Mouse (Mus musculus) embryonic facial prominence, embryonic 13.5 days (tissue): Measurements from ENCODE around the gene Unc93b1. TPM values are rescaled to one million over a fixed set of nuclear protein-coding genes. Genes with fewer than 3 reads are reported as not detected.

ENCODE experiments used
- ATAC-seq: fragments of 200-750 bp; cut with Nextera tagmentation; 2 replicates; pipeline ENCODE4 v1.8.0; 2017; ENCODE audit warnings: low read depth; ENCODE audit not compliant: insufficient number of reproducible peaks, insufficient read depth, low FRiP score, low TSS enrichment
- H3K27ac ChIP-seq: fragments of 300-500 bp; sonication (generic); 2 replicates; pipeline ENCODE4 v1.5.1; 2015; ENCODE audit warnings: moderate library complexity, mild to moderate bottlenecking, inconsistent platforms
- H3K27me3 ChIP-seq: fragments of 300-500 bp; sonication (generic); 2 replicates; pipeline ENCODE4 v1.6.1; 2015; ENCODE audit warnings: mild to moderate bottlenecking, inconsistent platforms
- H3K36me3 ChIP-seq: fragments of 300-500 bp; sonication (generic); 2 replicates; pipeline ENCODE4 v1.6.1; 2015; ENCODE audit warnings: mild to moderate bottlenecking, inconsistent platforms
- H3K4me1 ChIP-seq: fragments of 300-500 bp; sonication (generic); 2 replicates; pipeline ENCODE4 v1.6.1; 2015; ENCODE audit warnings: inconsistent platforms
- H3K4me2 ChIP-seq: fragments of 300-500 bp; sonication (generic); 2 replicates; pipeline ENCODE4 v1.6.1; 2015; ENCODE audit warnings: moderate library complexity, mild to moderate bottlenecking, inconsistent platforms
- H3K4me3 ChIP-seq: fragments of 300-500 bp; sonication (generic); 2 replicates; pipeline ENCODE4 v1.5.1; 2015; ENCODE audit warnings: mild to moderate bottlenecking, inconsistent platforms
- H3K9ac ChIP-seq: fragments of 300-500 bp; sonication (generic); 2 replicates; pipeline ENCODE4 v1.6.1; 2015; ENCODE audit warnings: mild to moderate bottlenecking, inconsistent platforms
- H3K9me3 ChIP-seq: fragments of 300-500 bp; sonication (generic); 2 replicates; pipeline ENCODE4 v1.6.1; 2016; ENCODE audit warnings: inconsistent platforms
- WGBS: fragments of 180-500 bp; shearing (Covaris S2); methylation state at CpG from one replicate; pipeline ENCODE4 v1.1.7; 2015; ENCODE audit warnings: mixed read lengths; 5-methylcytosine and 5-hydroxymethylcytosine counted together
- polyA plus RNA-seq: library from polyadenylated mRNA; unstranded; fragments of >200 nt; fragmentation: Nextera tagmentation; extraction: Ambion mirVana; gene quantifications from 2 replicates; pipeline ENCODE4 v1.2.1, GENCODE M21; 2015

Gene Unc93b1
- polyA plus RNA-seq: 15.8 and 16.6 TPM in 2 replicates

- H3K27me3 ChIP-seq: no peaks in the 10 kb centered on the region
- H3K4me1 ChIP-seq: peaks cover 23% of the 10 kb centered on the region
- ATAC-seq: peak; percentile 78
- peak within 1 kb of the TSS; percentile 72 for H3K9ac ChIP-seq
- H3K36me3 ChIP-seq: no peaks in the 10 kb centered on the region
- H3K4me2 ChIP-seq: peak within 1 kb of the TSS; percentile 90
- H3K9me3 ChIP-seq: no peaks in the 10 kb centered on the region
- peak within 1 kb of the TSS; percentile 53 for H3K4me3 ChIP-seq
- H3K27ac ChIP-seq: 0 out of 2 replicates have a peak within 1 kb of the TSS, but pooled peaks have one; percentile 13
- 5% methylated on average over 42 of the region's 42 CpGs for WGBS
These were observed at the start of gene Unc93b1 for GRCm38 (mm10) chr19:3935032-3935895. TSS of gene Unc93b1 (plus strand) at chr19:3935186.

GRCm38 (mm10) chr19:3889096-3889495 lies 45.9 kb upstream of the Unc93b1 start:
- H3K27ac ChIP-seq: no peak overlapping the region
- H3K27me3 ChIP-seq: no peaks in the 10 kb centered on the region
- WGBS: 90% methylated on average over 5 of the region's 5 CpGs
- no peak overlapping the region for H3K4me2 ChIP-seq
- peaks cover 87% of the 10 kb centered on the region for H3K36me3 ChIP-seq
- H3K9ac ChIP-seq: no peak overlapping the region
- H3K9me3 ChIP-seq: no peaks in the 10 kb centered on the region
- ATAC-seq: no peak
- no peaks in the 10 kb centered on the region for H3K4me1 ChIP-seq
- H3K4me3 ChIP-seq: no peak overlapping the region

GRCm38 (mm10) chr19:3890181-3890580 lies 44.8 kb upstream of the Unc93b1 start:
- no peak overlapping the region for H3K9ac ChIP-seq
- peaks cover 95% of the 10 kb centered on the region for H3K36me3 ChIP-seq
- no peaks in the 10 kb centered on the region for H3K27me3 ChIP-seq
- no peak overlapping the region for H3K27ac ChIP-seq
- no peak overlapping the region for H3K4me2 ChIP-seq
- no peak overlapping the region for H3K4me3 ChIP-seq
- WGBS: 81% methylated on average over 8 of the region's 8 CpGs
- no peaks in the 10 kb centered on the region for H3K9me3 ChIP-seq
- H3K4me1 ChIP-seq: no peaks in the 10 kb centered on the region
- ATAC-seq: no peak

GRCm38 (mm10) chr19:3893545-3894116 lies 41.4 kb upstream of the Unc93b1 start:
- H3K4me2 ChIP-seq: no peak overlapping the region
- 94% methylated on average over 4 of the region's 4 CpGs for WGBS
- no peaks in the 10 kb centered on the region for H3K27me3 ChIP-seq
- no peaks in the 10 kb centered on the region for H3K9me3 ChIP-seq
- H3K9ac ChIP-seq: no peak overlapping the region
- no peak overlapping the region; the same call in 1 of the 2 replicates for H3K27ac ChIP-seq
- no peak overlapping the region for H3K4me3 ChIP-seq
- H3K4me1 ChIP-seq: no peaks in the 10 kb centered on the region
- peaks cover 100% of the 10 kb centered on the region for H3K36me3 ChIP-seq
- ATAC-seq: no peak

GRCm38 (mm10) chr19:3894294-3894693 lies 40.7 kb upstream of the Unc93b1 start:
- Histone ChIP-seq H3K9me3 (no peaks in the 10 kb centered on the region), H3K36me3 (peaks cover 97% of the 10 kb centered on the region), H3K4me1 (no peaks in the 10 kb centered on the region), H3K9ac (no peak overlapping the region), H3K27ac (no peak overlapping the region), H3K4me2 (no peak overlapping the region), H3K4me3 (no peak overlapping the region), H3K27me3 (no peaks in the 10 kb centered on the region)
- no peak for ATAC-seq
- 88% methylated on average over 2 of the region's 2 CpGs for WGBS

- H3K4me2 ChIP-seq: no peak overlapping the region
- no peak overlapping the region for H3K27ac ChIP-seq
- no peaks in the 10 kb centered on the region for H3K9me3 ChIP-seq
- H3K9ac ChIP-seq: no peak overlapping the region
- H3K4me1 ChIP-seq: no peaks in the 10 kb centered on the region
- H3K27me3 ChIP-seq: no peaks in the 10 kb centered on the region
- H3K36me3 ChIP-seq: peaks cover 95% of the 10 kb centered on the region
- WGBS: 32% methylated on average over 3 of the region's 3 CpGs
- ATAC-seq: no peak
- H3K4me3 ChIP-seq: no peak overlapping the region
These were observed 39.8 kb upstream of the Unc93b1 start for GRCm38 (mm10) chr19:3895171-3895631.

- Histone ChIP-seq H3K27me3 (no peaks in the 10 kb centered on the region), H3K4me2 (no peak overlapping the region), H3K9me3 (no peaks in the 10 kb centered on the region), H3K4me3 (no peak overlapping the region), H3K36me3 (peaks cover 88% of the 10 kb centered on the region), H3K27ac (peak overlapping the region; percentile 11; the same call in 1 of the 2 replicates), H3K4me1 (no peaks in the 10 kb centered on the region), H3K9ac (no peak overlapping the region)
- no peak for ATAC-seq
- 94% methylated on average over 10 of the region's 10 CpGs for WGBS
These were observed 38.8 kb upstream of the Unc93b1 start for GRCm38 (mm10) chr19:3896208-3896607.

GRCm38 (mm10) chr19:3897557-3897956 lies 37.4 kb upstream of the Unc93b1 start:
- H3K9me3 ChIP-seq: no peaks in the 10 kb centered on the region
- 93% methylated on average over 5 of the region's 5 CpGs for WGBS
- no peak overlapping the region for H3K27ac ChIP-seq
- no peak overlapping the region for H3K4me3 ChIP-seq
- peaks cover 88% of the 10 kb centered on the region for H3K36me3 ChIP-seq
- H3K4me2 ChIP-seq: no peak overlapping the region
- no peak overlapping the region for H3K9ac ChIP-seq
- no peaks in the 10 kb centered on the region for H3K27me3 ChIP-seq
- ATAC-seq: no peak
- no peaks in the 10 kb centered on the region for H3K4me1 ChIP-seq

GRCm38 (mm10) chr19:3898952-3899351 lies 36.0 kb upstream of the Unc93b1 start:
- H3K27me3 ChIP-seq: no peaks in the 10 kb centered on the region
- H3K9ac ChIP-seq: no peak overlapping the region
- peaks cover 5% of the 10 kb centered on the region for H3K4me1 ChIP-seq
- H3K4me3 ChIP-seq: no peak overlapping the region
- H3K27ac ChIP-seq: no peak overlapping the region
- no peaks in the 10 kb centered on the region for H3K9me3 ChIP-seq
- 85% methylated on average over 7 of the region's 7 CpGs for WGBS
- H3K36me3 ChIP-seq: peaks cover 88% of the 10 kb centered on the region
- no peak overlapping the region for H3K4me2 ChIP-seq
- no peak for ATAC-seq

GRCm38 (mm10) chr19:3899618-3900017 lies 35.4 kb upstream of the Unc93b1 start:
- Histone ChIP-seq H3K4me2 (no peak overlapping the region), H3K4me3 (no peak overlapping the region), H3K9ac (no peak overlapping the region), H3K27me3 (no peaks in the 10 kb centered on the region), H3K9me3 (no peaks in the 10 kb centered on the region), H3K4me1 (peaks cover 12% of the 10 kb centered on the region), H3K27ac (no peak overlapping the region), H3K36me3 (peaks cover 85% of the 10 kb centered on the region)
- ATAC-seq: no peak
- WGBS: 94% methylated on average over 4 of the region's 4 CpGs

- Histone ChIP-seq H3K4me3 (no peak overlapping the region), H3K27ac (no peak overlapping the region), H3K36me3 (peaks cover 52% of the 10 kb centered on the region), H3K27me3 (no peaks in the 10 kb centered on the region), H3K4me2 (no peak overlapping the region), H3K9ac (no peak overlapping the region), H3K9me3 (no peaks in the 10 kb centered on the region), H3K4me1 (peaks cover 40% of the 10 kb centered on the region)
- WGBS: 80% methylated on average over 12 of the region's 12 CpGs
- ATAC-seq: no peak
These were observed 32.0 kb upstream of the Unc93b1 start for GRCm38 (mm10) chr19:3902966-3903365.
